Mouse (Mus musculus) CH12.LX (cell line): ENCODE data around the gene Sult6b1. TPM values are rescaled to one million over a fixed set of nuclear protein-coding genes. Genes with fewer than 3 reads are reported as not detected.

Experiments used
- DNase-seq: peaks from one replicate; pipeline ENCODE4 v3.0.0-alpha.2; 2013; ENCODE audit errors: extremely low read depth
- H3K27ac ChIP-seq: 2 replicates; pipeline ENCODE4 v1.5.1; 2012; ENCODE audit warnings: low read depth, mild to moderate bottlenecking, control low read depth, moderate library complexity; ENCODE audit not compliant: insufficient read depth
- H3K27me3 ChIP-seq: replicated peaks from 2 replicates; pipeline ENCODE3; 2012; ENCODE audit warnings: inconsistent platforms
- H3K36me3 ChIP-seq, 2 experiments: replicated peaks in 1 of 2; 2 replicates each; pipeline versions ENCODE3 to v1.6.1; 2012; ENCODE audit warnings: inconsistent platforms in 1 of 2, low read length in 1 of 2, mild to moderate bottlenecking in 1 of 2, mixed read lengths in 1 of 2, moderate library complexity in 1 of 2; ENCODE audit not compliant: control insufficient read depth in 1 of 2, insufficient read depth in 1 of 2
- H3K4me1 ChIP-seq, 2 experiments: 2 replicates each; pipeline ENCODE4 v1.6.1; 2012; ENCODE audit warnings: inconsistent platforms in 1 of 2, moderate library complexity in 1 of 2; ENCODE audit not compliant: insufficient read depth in 2 of 2, control insufficient read depth in 1 of 2
- H3K4me2 ChIP-seq: 2 replicates; pipeline ENCODE4 v1.6.1; 2012; ENCODE audit warnings: low read depth, mild to moderate bottlenecking, control low read depth; ENCODE audit not compliant: poor library complexity, insufficient read depth, severe bottlenecking
- H3K4me3 ChIP-seq, 3 experiments: fragments of 150-350 bp in 1 of 3; sonication (generic) in 1 of 3; replicated peaks in 1 of 3; 2 replicates each; pipeline versions ENCODE3 to v1.5.1; 2011 to 2012; ENCODE audit warnings: low read depth in 2 of 3, low read length in 2 of 3, mild to moderate bottlenecking in 2 of 3, moderate library complexity in 2 of 3, control low read depth in 1 of 3, improper control_type of control experiment in 1 of 3, inconsistent platforms in 1 of 3, mixed read lengths in 1 of 3; ENCODE audit not compliant: poor library complexity in 1 of 3
- H3K79me2 ChIP-seq: replicated peaks from 2 replicates; pipeline ENCODE4 v1.6.1; 2012; ENCODE audit warnings: mild to moderate bottlenecking, moderate library complexity; ENCODE audit not compliant: control insufficient read depth, poor library complexity, insufficient read depth, severe bottlenecking; ENCODE audit errors: extremely low read depth
- H3K9ac ChIP-seq: 2 replicates; pipeline ENCODE4 v1.6.1; 2012; ENCODE audit warnings: low read depth, mild to moderate bottlenecking, control low read depth, moderate library complexity; ENCODE audit not compliant: insufficient read depth
- H3K9me3 ChIP-seq: replicated peaks from 2 replicates; pipeline ENCODE3; 2012; ENCODE audit warnings: low read length, inconsistent platforms, mixed read lengths
- CTCF ChIP-seq, 2 experiments: IDR thresholded peaks in 1 of 2; conservative IDR thresholded peaks in 1 of 2; 2 replicates each; pipeline ENCODE4 v1.5.1; 2011 to 2012; ENCODE audit warnings: low read depth in 2 of 2, low read length in 2 of 2, improper control_type of control experiment in 1 of 2, inconsistent platforms in 1 of 2, mild to moderate bottlenecking in 1 of 2, moderate library complexity in 1 of 2
- ELF1 ChIP-seq: IDR thresholded peaks from 2 replicates; pipeline ENCODE4 v1.6.1; 2014; ENCODE audit warnings: low read depth, mild to moderate bottlenecking, inconsistent platforms, low read length, improper control_type of control experiment
- GABPA ChIP-seq: IDR thresholded peaks from 2 replicates; pipeline ENCODE4 v1.6.1; 2012; ENCODE audit warnings: low read depth, low read length, improper control_type of control experiment, inconsistent platforms; ENCODE audit not compliant: insufficient replicate concordance
- HCFC1 ChIP-seq: IDR thresholded peaks from 2 replicates; pipeline ENCODE4 v1.6.1; 2012; ENCODE audit warnings: low read depth, mild to moderate bottlenecking, inconsistent platforms, low read length, improper control_type of control experiment
- JUND ChIP-seq: conservative IDR thresholded peaks from 2 replicates; pipeline ENCODE4 v1.6.1; 2011; ENCODE audit warnings: low read depth, low read length, improper control_type of control experiment
- KAT2A ChIP-seq: IDR thresholded peaks from 2 replicates; pipeline ENCODE4 v1.6.1; 2012; ENCODE audit warnings: low read length, improper control_type of control experiment, inconsistent platforms; ENCODE audit not compliant: insufficient replicate concordance
- MXI1 ChIP-seq: IDR thresholded peaks from 2 replicates; pipeline ENCODE4 v1.6.1; 2011; ENCODE audit warnings: mild to moderate bottlenecking, low read depth, low read length, improper control_type of control experiment
- MYC ChIP-seq: IDR thresholded peaks from 2 replicates; pipeline ENCODE4 v1.6.1; 2011; ENCODE audit warnings: low read depth, mild to moderate bottlenecking, improper control_type of control experiment, low read length
- NRF1 ChIP-seq: IDR thresholded peaks from 2 replicates; pipeline ENCODE4 v1.6.1; 2014; ENCODE audit warnings: low read depth, mild to moderate bottlenecking, inconsistent platforms, low read length, improper control_type of control experiment, moderate library complexity
- PAX5 ChIP-seq: IDR thresholded peaks from 2 replicates; pipeline ENCODE4 v1.6.1; 2012; ENCODE audit warnings: low read length, inconsistent platforms, mixed read lengths
- POLR2A ChIP-seq: IDR thresholded peaks from 2 replicates; pipeline ENCODE4 v1.6.1; 2011; ENCODE audit warnings: low read depth, mild to moderate bottlenecking, improper control_type of control experiment, low read length
- RCOR1 ChIP-seq: conservative IDR thresholded peaks from 2 replicates; pipeline ENCODE4 v1.6.1; 2012; ENCODE audit warnings: low read depth, mild to moderate bottlenecking, inconsistent platforms, low read length, improper control_type of control experiment
- USF1 ChIP-seq: IDR thresholded peaks from 2 replicates; pipeline ENCODE4 v1.6.1; 2014; ENCODE audit warnings: low read depth, mild to moderate bottlenecking, inconsistent platforms, low read length, improper control_type of control experiment
- USF2 ChIP-seq: conservative IDR thresholded peaks from 2 replicates; pipeline ENCODE4 v1.6.1; 2011; ENCODE audit warnings: low read depth, low read length, improper control_type of control experiment
- ZC3H11A ChIP-seq: IDR thresholded peaks from 2 replicates; pipeline ENCODE4 v1.6.1; 2012; ENCODE audit warnings: low read depth, mild to moderate bottlenecking, inconsistent platforms, low read length, improper control_type of control experiment
- ZMIZ1 ChIP-seq: IDR thresholded peaks from 2 replicates; pipeline ENCODE4 v1.6.1; 2012; ENCODE audit warnings: low read depth, mild to moderate bottlenecking, inconsistent platforms, low read length, improper control_type of control experiment
- ZNF384 ChIP-seq: IDR thresholded peaks from 2 replicates; pipeline ENCODE4 v1.6.1; 2012; ENCODE audit warnings: low read depth, low read length, improper control_type of control experiment, inconsistent platforms
- dilution Hi-C: fragments of 300-500 bp; cut with MboI; formaldehyde crosslinking; loops from 2 replicates; pipeline ENCODE4 v1.14.3; 2020; ENCODE audit warnings: low sequenced_read_pairs; ENCODE audit not compliant: extremely low pct_unique_long_range_greater_than_20kb, extremely low pct_ligation_motif_present
- in situ Hi-C: fragments of 300-500 bp; cut with MboI; formaldehyde crosslinking; loops from 3 replicates; pipeline ENCODE4 v1.14.3; 2019; ENCODE audit warnings: low sequenced_read_pairs, low pct_ligation_motif_present, low pct_unique_long_range_greater_than_20kb, mixed read lengths
- polyA plus RNA-seq: library from polyadenylated mRNA; unstranded; fragments of >175 nt; gene quantifications from 2 replicates; pipeline ENCODE4 v1.2.1, GENCODE M21; 2012; ENCODE audit warnings: low read depth; ENCODE audit not compliant: insufficient read length
- total RNA-seq, 2 experiments: library from RNA; depleted of rRNA; stranded (reverse); fragments of 300-350 nt in 1 of 2; fragments of >200 nt in 1 of 2; gene quantifications; 2 replicates each; pipeline ENCODE4 v1.2.3; 2012 to 2014

The Sult6b1 gene
- total and polyA plus RNA-seq, 3 experiments = 0.34 to 0.46 TPM; not detected in 1

DNA sequence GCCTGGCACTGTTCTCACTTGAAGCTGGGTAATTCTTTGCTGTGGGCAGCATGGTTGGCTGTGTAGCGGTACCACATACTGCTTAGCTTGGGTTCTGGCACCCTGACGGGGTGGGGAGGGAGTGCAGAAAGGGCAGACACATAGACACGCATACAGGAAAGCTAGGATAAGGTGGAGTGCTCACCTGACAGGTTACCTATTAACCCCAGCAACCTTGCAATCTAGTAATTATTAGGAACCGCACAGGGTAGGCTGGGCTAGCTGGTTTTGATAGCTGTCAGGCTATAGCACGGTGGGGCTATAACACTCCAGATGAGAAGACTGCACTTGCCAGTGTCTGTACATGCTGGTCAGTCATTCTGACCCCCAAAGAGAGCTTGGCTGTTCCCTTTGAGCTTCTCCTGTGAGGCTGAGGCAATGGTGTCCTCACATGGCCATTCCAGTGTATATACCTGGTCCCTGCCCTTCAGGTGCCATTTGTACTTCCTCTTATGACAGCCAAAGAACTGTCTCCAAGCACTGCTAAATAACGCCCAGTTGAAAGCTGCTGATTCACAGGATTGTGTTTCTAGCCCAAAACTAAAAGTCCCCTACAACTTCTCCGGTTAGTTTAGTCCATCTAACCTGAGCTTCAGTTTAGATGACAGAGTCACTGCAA lies 64.4 kb downstream of the Sult6b1 start:
- Histone ChIP-seq H3K4me3 (no peak overlapping the region), H3K9ac (no peak overlapping the region), H3K27me3 (no peaks in the 10 kb centered on the region), H3K9me3 (no peaks in the 10 kb centered on the region), H3K79me2 (no peaks in the 10 kb centered on the region), H3K4me2 (no peak overlapping the region), H3K36me3 (peaks cover 56 to 86% of the 10 kb centered on the region in 2 experiments)
- dilution Hi-C loops = no loop called here
- TF ChIP-seq MYC (no peak), ZC3H11A (no peak), ELF1 (no peak), JUND (no peak), ZMIZ1 (no peak), NRF1 (no peak), GABPA (no peak), USF1 (no peak), MXI1 (no peak), HCFC1 (no peak), POLR2A (no peak), USF2 (no peak), KAT2A (no peak), RCOR1 (no peak), PAX5 (no peak)
- TF ChIP-seq, all 38 proteins: peak for 0
- no peak for DNase-seq
- no peaks in the 10 kb centered on the region for H3K4me1 ChIP-seq
- no peak overlapping the region for H3K27ac ChIP-seq
- in situ Hi-C loops = no loop called here

DNA sequence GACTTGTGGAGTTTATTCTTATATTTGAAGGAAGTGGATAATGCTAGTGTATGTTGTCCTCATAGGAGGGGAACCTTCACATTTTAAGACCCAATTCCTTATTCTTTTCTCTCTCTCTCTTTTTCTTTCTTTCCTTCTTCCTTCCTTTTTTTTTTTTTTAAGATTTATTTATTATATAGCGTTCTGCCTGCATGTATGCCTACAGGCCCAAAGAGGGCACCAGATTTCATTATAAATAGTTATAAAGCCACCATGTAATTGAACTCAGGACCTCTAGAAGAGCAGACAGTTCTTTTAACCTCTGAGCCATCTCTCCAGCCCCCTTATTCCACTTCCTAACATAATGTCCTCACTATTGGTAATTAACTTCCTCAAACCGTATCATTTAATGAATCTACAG lies 70.7 kb downstream of the Sult6b1 start:
- H3K4me1 ChIP-seq = peaks cover 0 to 23% of the 10 kb centered on the region in 2 experiments; a peak in 2 of 4 replicates
- peak overlapping the region; percentile 32; the same call in 1 of the 2 replicates for H3K4me2 ChIP-seq
- peaks cover 15 to 42% of the 10 kb centered on the region in 2 experiments for H3K36me3 ChIP-seq
- dilution Hi-C loops = no loop called here
- H3K27me3 ChIP-seq = no peaks in the 10 kb centered on the region
- no peak overlapping the region for H3K27ac ChIP-seq
- peak overlapping the region; percentile 88 to 92 (median 92) for H3K4me3 ChIP-seq
- H3K79me2 ChIP-seq = no peaks in the 10 kb centered on the region; the same call in 1 of the 2 replicates
- TF ChIP-seq CTCF (conservative IDR thresholded peaks at IDR 0.05 in 1 of 2, IDR thresholded peaks at IDR 0.05 in 1 of 2; ENCODE audit: low read depth in 2 of 2, low read length in 2 of 2) = peak in 1 of 2 experiments; percentile 22; a peak in 1 of 4 replicates
- 0 out of 2 replicates have a peak, but pooled peaks have one; percentile 16 for TF ChIP-seq ZNF384
- TF ChIP-seq NRF1 = no peak
- no peaks in the 10 kb centered on the region for H3K9me3 ChIP-seq
- in situ Hi-C loops = no loop called here
- DNase-seq = peak; percentile 14
- peak overlapping the region; percentile 81 for H3K9ac ChIP-seq
